Mouse (Mus musculus) ES-Bruce4 (cell line): ENCODE results near the gene Sostdc1. TPM values are rescaled to one million over a fixed set of nuclear protein-coding genes. Genes with fewer than 3 reads are reported as not detected.

Source experiments
- H3K27ac ChIP-seq: 2 replicates; pipeline ENCODE4 v1.5.1; 2012; ENCODE audit warnings: low read length, inconsistent platforms; ENCODE audit not compliant: insufficient read depth
- H3K27me3 ChIP-seq: 2 replicates; pipeline ENCODE4 v1.6.1; 2012; ENCODE audit warnings: mild to moderate bottlenecking, low read length, inconsistent platforms; ENCODE audit not compliant: control insufficient read depth, poor library complexity, insufficient read depth, severe bottlenecking
- H3K36me3 ChIP-seq: 2 replicates; pipeline ENCODE4 v1.6.1; 2012; ENCODE audit warnings: inconsistent platforms, mild to moderate bottlenecking, low read length, moderate library complexity; ENCODE audit not compliant: control insufficient read depth, poor library complexity, insufficient read depth, severe bottlenecking
- H3K4me1 ChIP-seq: one replicate; pipeline ENCODE4 v1.8.1; 2011; ENCODE audit warnings: low read length; ENCODE audit not compliant: control insufficient read depth, insufficient read depth
- H3K4me3 ChIP-seq: 2 replicates; pipeline ENCODE4 v1.5.1; 2011; ENCODE audit warnings: low read depth, mild to moderate bottlenecking, low read length
- H3K9ac ChIP-seq: 2 replicates; pipeline ENCODE4 v1.6.1; 2012; ENCODE audit warnings: low read depth, mild to moderate bottlenecking, inconsistent platforms; ENCODE audit not compliant: poor library complexity, severe bottlenecking
- H3K9me3 ChIP-seq: replicated peaks from 2 replicates; pipeline ENCODE4 v1.6.1; 2012; ENCODE audit warnings: mild to moderate bottlenecking, low read length, inconsistent platforms; ENCODE audit not compliant: control insufficient read depth, poor library complexity, insufficient read depth, severe bottlenecking
- CTCF ChIP-seq: IDR thresholded peaks from one replicate; pipeline ENCODE4 v1.8.1; 2011; ENCODE audit warnings: low read depth, low read length
- EP300 ChIP-seq: IDR thresholded peaks from 2 replicates; pipeline ENCODE4 v1.6.1; 2011; ENCODE audit warnings: low read depth, low read length; ENCODE audit not compliant: insufficient read depth
- POLR2A ChIP-seq: IDR thresholded peaks from one replicate; pipeline ENCODE4 v1.8.1; 2011; ENCODE audit warnings: low read length; ENCODE audit not compliant: insufficient read depth
- polyA plus RNA-seq: library from polyadenylated mRNA; stranded (reverse); fragments of >200 nt; gene quantifications from 2 replicates; pipeline ENCODE4 v1.2.4, GENCODE M21; 2011; ENCODE audit warnings: low read depth; ENCODE audit not compliant: missing spikeins, insufficient read depth, insufficient read length

Gene Sostdc1
- polyA plus RNA-seq, 1 experiment = not detected

DNA sequence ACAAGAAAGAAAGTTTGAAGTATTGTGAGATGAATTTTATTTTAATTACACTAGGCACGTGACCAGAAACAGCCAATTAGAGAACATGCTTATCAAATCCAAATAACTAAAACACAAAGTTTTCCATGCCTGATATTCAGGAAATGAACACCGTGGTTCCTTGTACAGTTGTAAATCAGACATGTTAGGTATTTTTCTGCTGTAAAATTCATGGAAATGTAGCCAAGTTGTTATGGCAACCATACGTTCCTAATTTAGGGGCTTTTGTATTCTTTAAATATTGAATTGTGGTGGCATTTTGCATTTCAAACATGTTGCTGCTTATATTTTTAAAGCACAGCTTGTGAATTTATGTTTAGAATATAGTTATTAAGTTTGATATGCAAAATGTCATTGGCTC is 2.1 kb downstream of the Sostdc1 start:
- Histone ChIP-seq H3K4me1 (no peaks in the 10 kb centered on the region), H3K9ac (no peak overlapping the region), H3K36me3 (no peaks in the 10 kb centered on the region), H3K9me3 (no peaks in the 10 kb centered on the region), H3K4me3 (no peak overlapping the region), H3K27me3 (no peaks in the 10 kb centered on the region), H3K27ac (no peak overlapping the region)
- TF ChIP-seq EP300 (no peak), CTCF (no peak), POLR2A (no peak)

- H3K27ac ChIP-seq = no peak overlapping the region
- H3K9ac ChIP-seq = no peak overlapping the region
- no peaks in the 10 kb centered on the region for H3K36me3 ChIP-seq
- no peak for TF ChIP-seq CTCF
- TF ChIP-seq POLR2A = no peak
- TF ChIP-seq EP300 = no peak
- no peaks in the 10 kb centered on the region for H3K4me1 ChIP-seq
- peak overlapping the region; percentile 26 for H3K4me3 ChIP-seq
- no peaks in the 10 kb centered on the region for H3K9me3 ChIP-seq
- no peaks in the 10 kb centered on the region for H3K27me3 ChIP-seq
These were observed 3.3 kb downstream of the Sostdc1 start for GRCm38 (mm10) chr12:36317036-36317819.

DNA sequence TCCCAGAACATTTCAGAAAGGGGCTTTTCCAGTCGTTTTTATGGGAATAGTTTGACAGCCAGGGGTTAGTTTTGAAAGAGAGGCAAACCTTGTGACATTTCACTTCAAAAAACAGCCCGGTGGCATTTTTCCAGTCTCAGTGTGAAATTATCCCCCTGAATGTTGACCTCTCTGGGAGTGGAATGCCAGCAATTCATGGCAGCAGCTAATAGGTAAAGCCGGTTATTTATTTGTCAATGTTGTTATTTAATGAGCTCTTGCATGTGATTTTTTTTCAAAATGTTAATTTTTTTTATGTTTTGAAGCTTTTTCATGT is 3.8 kb downstream of the Sostdc1 start:
- no peak overlapping the region for H3K27ac ChIP-seq

DNA sequence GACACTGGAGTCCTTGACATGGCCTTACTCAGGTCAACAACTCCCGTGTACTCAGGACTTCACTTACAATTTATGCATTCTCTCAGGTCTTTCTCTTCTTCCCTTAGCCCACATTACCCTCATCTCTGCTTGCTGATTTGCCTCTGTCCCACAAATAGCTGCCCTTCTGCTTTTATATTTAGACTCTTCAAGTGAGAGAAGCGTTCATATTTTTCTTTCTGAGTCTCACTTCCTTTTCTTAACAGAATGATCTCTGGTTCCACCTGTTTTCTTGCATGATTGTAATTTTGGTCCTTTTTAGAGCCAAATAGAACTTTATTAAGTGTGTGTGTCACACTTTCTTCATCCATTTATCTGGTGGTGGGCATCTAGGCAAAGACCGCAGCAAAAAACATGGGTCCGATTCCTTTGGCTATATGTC is 12.2 kb downstream of the Sostdc1 start:
- TF ChIP-seq EP300 (no peak), POLR2A (no peak), CTCF (no peak)
- Histone ChIP-seq H3K36me3 (no peaks in the 10 kb centered on the region), H3K4me1 (no peaks in the 10 kb centered on the region), H3K27ac (no peak overlapping the region), H3K9me3 (peaks cover 7% of the 10 kb centered on the region), H3K27me3 (no peaks in the 10 kb centered on the region), H3K4me3 (no peak overlapping the region), H3K9ac (no peak overlapping the region)

More for the DNA sequence above, 3.8 kb downstream of the Sostdc1 start:
- Histone ChIP-seq H3K4me3 (no peak overlapping the region), H3K9ac (no peak overlapping the region), H3K36me3 (no peaks in the 10 kb centered on the region), H3K9me3 (no peaks in the 10 kb centered on the region), H3K27me3 (no peaks in the 10 kb centered on the region), H3K4me1 (no peaks in the 10 kb centered on the region)
- no peak for TF ChIP-seq EP300
- TF ChIP-seq POLR2A = no peak
- TF ChIP-seq CTCF = no peak

DNA sequence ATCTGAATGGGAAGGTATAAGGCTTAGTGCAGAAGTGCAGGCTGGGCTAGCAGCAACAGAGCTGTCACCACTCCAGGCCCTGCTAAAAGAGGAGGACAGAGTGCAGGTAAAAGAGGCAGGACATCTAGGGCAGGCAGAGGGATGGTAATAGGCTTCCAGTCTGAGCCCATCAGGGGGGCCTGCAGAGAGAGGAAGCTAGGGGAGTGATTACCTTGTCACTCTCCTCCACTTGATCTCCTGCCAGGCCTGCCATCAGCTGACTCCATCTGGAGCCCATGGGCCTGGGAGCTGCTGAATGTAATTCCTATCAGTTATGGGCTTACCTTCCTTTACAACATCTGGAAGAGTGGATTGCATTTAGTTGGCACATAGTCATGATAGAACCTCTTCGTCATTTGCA is 18.7 kb downstream of the Sostdc1 start:
- Histone ChIP-seq H3K36me3 (no peaks in the 10 kb centered on the region), H3K9me3 (peaks cover 3% of the 10 kb centered on the region), H3K9ac (no peak overlapping the region), H3K4me3 (no peak overlapping the region), H3K27ac (no peak overlapping the region), H3K27me3 (no peaks in the 10 kb centered on the region), H3K4me1 (no peaks in the 10 kb centered on the region)
- TF ChIP-seq POLR2A = no peak
- TF ChIP-seq CTCF = no peak

DNA sequence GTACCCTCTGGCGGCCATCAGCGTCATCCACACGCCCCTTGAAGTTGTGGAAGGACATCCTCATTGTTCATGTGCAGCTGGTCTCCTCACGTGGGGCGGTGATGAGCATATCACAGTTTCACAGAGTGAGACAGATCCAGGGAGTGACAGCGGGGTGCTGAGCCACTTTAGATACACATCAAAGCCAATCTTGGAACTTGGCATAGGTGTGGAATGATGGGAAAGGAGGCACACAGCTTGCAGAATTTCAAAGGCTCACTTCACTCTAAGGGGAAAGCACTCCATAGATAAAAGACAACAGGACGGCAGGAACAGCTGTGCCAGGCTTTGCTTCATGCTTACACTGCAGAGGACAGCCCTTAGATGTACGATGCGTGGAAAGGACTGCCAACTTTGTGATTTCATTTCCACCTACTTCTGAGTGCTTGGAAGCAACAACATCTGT is 19.9 kb downstream of the Sostdc1 start:
- no peaks in the 10 kb centered on the region for H3K36me3 ChIP-seq
- H3K9ac ChIP-seq = no peak overlapping the region
- no peaks in the 10 kb centered on the region for H3K27me3 ChIP-seq

More for the DNA sequence above, 19.9 kb downstream of the Sostdc1 start:
- Histone ChIP-seq H3K27ac (no peak overlapping the region), H3K9me3 (no peaks in the 10 kb centered on the region), H3K4me1 (no peaks in the 10 kb centered on the region), H3K4me3 (no peak overlapping the region)
- TF ChIP-seq POLR2A (no peak), CTCF (no peak), EP300 (no peak)
